Mouse (Mus musculus) hindbrain, embryonic 10.5 days (tissue): ENCODE measurements around the gene Neu1. TPM values are rescaled to one million over a fixed set of nuclear protein-coding genes. Genes with fewer than 3 reads are reported as not detected.
"Not testable (repeated sequence)": the region's sequence is repeated elsewhere in the genome, so short reads cannot be mapped to it uniquely, and the experiment has no call there.

Experiments
- DNase-seq: peaks from one replicate; pipeline ENCODE4 v3.0.0-alpha.2; 2017; ENCODE audit warnings: low spot score
- H3K27ac ChIP-seq: fragments of 300-500 bp; sonication (generic); 2 replicates; pipeline ENCODE4 v1.5.1; 2016; ENCODE audit warnings: mild to moderate bottlenecking, moderate library complexity
- H3K27me3 ChIP-seq: fragments of 300-500 bp; sonication (generic); 2 replicates; pipeline ENCODE4 v1.6.1; 2016; ENCODE audit warnings: mild to moderate bottlenecking; ENCODE audit not compliant: poor library complexity, insufficient read depth, severe bottlenecking
- H3K36me3 ChIP-seq: fragments of 300-500 bp; sonication (generic); 2 replicates; pipeline ENCODE4 v1.6.1; 2016; ENCODE audit warnings: mild to moderate bottlenecking, moderate library complexity
- H3K4me1 ChIP-seq: fragments of 300-500 bp; sonication (generic); replicated peaks from 2 replicates; pipeline ENCODE4 v1.6.1; 2016; ENCODE audit warnings: mild to moderate bottlenecking
- H3K4me3 ChIP-seq: fragments of 300-500 bp; sonication (generic); 2 replicates; pipeline ENCODE4 v1.5.1; 2016; ENCODE audit warnings: mild to moderate bottlenecking, moderate library complexity
- H3K9me3 ChIP-seq: fragments of 300-500 bp; sonication (generic); 2 replicates; pipeline ENCODE4 v1.6.1; 2016; ENCODE audit warnings: mild to moderate bottlenecking, moderate library complexity
- WGBS: fragments of 180-500 bp; shearing (Covaris S2); methylation state at CpG from one replicate; pipeline ENCODE4 v1.1.7; 2016; 5-methylcytosine and 5-hydroxymethylcytosine counted together
- polyA plus RNA-seq: library from polyadenylated mRNA; unstranded; fragments of >200 nt; fragmentation: Nextera tagmentation; extraction: Ambion mirVana; gene quantifications from 2 replicates; pipeline ENCODE4 v1.2.1, GENCODE M21; 2016

The Neu1 gene
- polyA plus RNA-seq, 1 experiment from 2014 or later: 20.7 TPM

DNA sequence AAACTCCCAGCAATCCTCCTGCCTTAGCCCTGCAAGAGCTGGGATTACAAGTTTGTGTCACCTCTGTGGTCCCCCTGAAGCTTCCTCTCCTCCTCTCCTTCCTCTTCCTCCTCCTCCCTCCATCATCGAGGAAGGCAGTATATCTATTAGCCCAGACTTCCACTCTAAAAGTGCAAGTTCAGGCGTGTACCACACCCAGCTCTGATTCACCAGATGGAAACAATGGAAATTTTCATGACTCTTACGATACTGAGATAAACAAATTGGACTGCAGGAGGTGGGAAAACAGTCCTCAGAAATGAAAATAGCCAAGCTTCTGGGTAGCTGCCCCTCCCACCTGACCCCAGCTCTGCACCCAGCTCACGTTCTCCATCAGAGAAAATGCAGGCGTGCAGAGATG lies 34.6 kb downstream of the Neu1 start:
- DNase-seq: no peak
- Histone ChIP-seq H3K27ac (no peak overlapping the region), H3K4me1 (0 out of 2 replicates have a peak, but pooled peaks cover 4% of the 10 kb centered on the region), H3K9me3 (no peaks in the 10 kb centered on the region), H3K4me3 (no peak overlapping the region), H3K36me3 (no peaks in the 10 kb centered on the region), H3K27me3 (peaks cover 88% of the 10 kb centered on the region)
- WGBS: 85% methylated on average over 5 of the region's 5 CpGs

GRCm38 (mm10) chr17:34969822-34970221 lies 38.8 kb downstream of the Neu1 start, which contains the start of gene Gm20481:
Gene Gm20481, plus strand, starts transcription at chr17:34969912.
- DNase-seq, H3K4me1 ChIP-seq, H3K9me3 ChIP-seq, H3K36me3 ChIP-seq, H3K4me3 ChIP-seq, H3K27ac ChIP-seq: not testable (repeated sequence)
- H3K27me3 ChIP-seq: peaks cover 68% of the 10 kb centered on the region
- 71% methylated on average over 9 of the region's 11 CpGs for WGBS

DNA sequence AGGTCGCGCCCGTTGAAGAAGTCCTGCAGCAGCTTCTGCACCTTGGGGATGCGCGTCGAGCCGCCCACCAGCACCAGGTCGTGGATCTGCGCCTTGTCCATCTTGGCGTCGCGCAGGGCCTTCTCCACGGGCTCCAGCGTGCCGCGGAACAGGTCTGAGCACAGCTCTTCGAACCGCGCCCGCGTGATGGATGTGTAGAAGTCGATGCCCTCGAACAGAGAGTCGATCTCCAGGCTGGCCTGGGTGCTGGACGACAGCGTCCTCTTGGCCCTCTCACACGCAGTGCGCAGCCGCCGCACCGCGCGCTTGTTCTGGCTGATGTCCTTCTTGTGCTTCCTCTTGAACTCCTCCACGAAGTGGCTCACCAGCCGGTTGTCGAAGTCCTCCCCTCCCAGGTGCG lies 39.8 kb downstream of the Neu1 start:
- H3K27me3 ChIP-seq: peaks cover 62% of the 10 kb centered on the region

GRCm38 (mm10) chr17:34971694-34972068 lies 40.6 kb downstream of the Neu1 start:
- peak overlapping the region; percentile 50 for H3K4me3 ChIP-seq
- H3K9me3 ChIP-seq, DNase-seq, H3K4me1 ChIP-seq, H3K27ac ChIP-seq, H3K36me3 ChIP-seq: not testable (repeated sequence)
- WGBS: 3% methylated on average over 32 of the region's 43 CpGs
- peaks cover 53% of the 10 kb centered on the region for H3K27me3 ChIP-seq

More for the DNA sequence above, 39.8 kb downstream of the Neu1 start:
- not testable (repeated sequence) for H3K4me1 ChIP-seq, H3K36me3 ChIP-seq, H3K27ac ChIP-seq, H3K4me3 ChIP-seq, H3K9me3 ChIP-seq, DNase-seq
- 38% methylated on average over 25 of the region's 37 CpGs for WGBS

DNA sequence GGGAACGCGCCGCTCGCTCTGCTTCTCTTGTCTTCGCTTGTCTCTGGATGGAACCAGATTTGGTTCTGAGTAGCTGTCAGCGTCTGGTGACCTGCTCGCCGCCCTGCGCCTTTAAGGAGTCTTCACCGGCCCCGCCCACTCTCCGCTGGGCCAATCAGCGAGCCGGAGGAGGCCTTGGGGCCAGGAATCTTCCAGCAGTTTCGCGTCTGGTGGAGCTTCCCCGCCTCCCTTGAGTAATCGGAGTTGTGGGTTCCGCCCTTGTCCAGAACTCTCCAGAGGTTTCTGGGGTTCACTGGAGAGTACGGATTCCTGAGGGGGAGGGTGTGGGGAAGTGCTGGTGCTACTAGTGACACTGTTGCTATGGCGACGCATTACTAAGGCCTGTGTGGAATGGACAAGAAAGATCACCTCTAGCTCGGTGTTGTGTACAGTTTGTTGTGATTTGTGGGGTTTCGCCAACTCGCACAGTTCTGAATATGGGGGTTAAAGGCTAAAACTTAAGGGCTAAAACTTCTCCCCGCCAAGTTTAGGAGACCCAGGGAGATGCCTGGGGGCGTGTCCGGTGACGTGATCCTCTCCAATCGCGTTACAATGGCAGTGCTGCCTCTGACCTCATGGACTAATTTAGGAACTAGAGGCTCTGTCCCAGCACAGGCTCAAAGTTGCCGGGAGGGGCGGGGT lies 41.2 kb downstream of the Neu1 start, which contains the start of the genes Hspa1a and Hspa1l:
Gene Hspa1a, minus strand, starts transcription at position 88 of the 681 bp plus-strand sequence.
Gene Hspa1l, plus strand, starts transcription at position 635 of the 681 bp plus-strand sequence.
- H3K4me1 ChIP-seq, H3K9me3 ChIP-seq, H3K36me3 ChIP-seq: not testable (repeated sequence)
- Histone ChIP-seq H3K27me3 (peaks cover 48% of the 10 kb centered on the region), H3K4me3 (peak within 1 kb of the TSS; percentile 50), H3K27ac (peak within 1 kb of the TSS; percentile 56)
- peak; percentile 78 for DNase-seq
- WGBS: 1% methylated on average over 31 of the region's 33 CpGs

DNA sequence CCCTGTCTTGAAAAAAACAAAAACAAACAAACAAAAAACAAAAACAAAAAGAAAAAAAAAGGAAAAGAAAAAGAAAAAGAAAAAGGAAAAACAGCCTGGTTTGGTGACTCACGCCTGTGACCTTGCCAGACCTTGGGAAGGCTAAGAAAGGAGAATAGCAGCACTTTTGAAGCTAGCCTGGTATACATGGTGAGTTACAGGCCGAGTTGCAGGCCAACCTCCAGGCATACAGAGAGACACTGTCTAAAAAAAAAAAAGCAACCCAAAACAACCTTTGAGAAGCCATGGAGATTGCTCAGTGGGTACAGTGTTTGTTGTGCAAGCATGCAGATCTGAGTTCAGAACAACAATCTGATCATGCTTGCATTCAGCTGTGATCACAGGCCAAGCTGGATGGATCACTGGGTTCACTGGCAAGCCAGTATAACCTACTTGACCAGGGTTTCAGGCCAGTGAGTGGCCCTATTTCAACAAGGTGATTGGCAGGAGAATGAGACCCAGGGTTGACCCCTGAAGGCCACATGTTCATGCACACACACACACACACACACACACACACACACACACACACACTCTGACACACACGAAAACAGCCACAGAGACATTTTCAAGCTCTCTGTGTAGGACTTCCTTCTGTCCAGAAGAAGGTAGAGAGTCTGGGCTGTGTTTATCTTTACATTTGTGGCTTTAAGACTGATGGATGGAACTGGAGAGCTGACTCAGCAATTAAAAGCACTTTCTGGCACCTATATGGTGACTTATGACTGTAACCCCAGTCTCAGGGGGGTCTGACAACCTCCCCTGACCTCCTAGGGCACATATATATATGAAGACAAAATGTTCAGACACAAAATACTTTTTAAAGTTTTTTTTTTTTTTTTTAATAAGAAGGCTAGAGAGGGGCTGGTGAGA lies 44.8 kb downstream of the Neu1 start:
- no peak for DNase-seq
- peaks cover 14% of the 10 kb centered on the region for H3K36me3 ChIP-seq
- WGBS: 80% methylated on average over 3 of the region's 3 CpGs
- peaks cover 11% of the 10 kb centered on the region for H3K4me1 ChIP-seq
- no peak overlapping the region for H3K27ac ChIP-seq
- peaks cover 15% of the 10 kb centered on the region for H3K27me3 ChIP-seq
- H3K4me3 ChIP-seq: no peak overlapping the region
- H3K9me3 ChIP-seq: no peaks in the 10 kb centered on the region

GRCm38 (mm10) chr17:34977000-34977399 lies 45.9 kb downstream of the Neu1 start:
- no peak for DNase-seq
- WGBS: 93% methylated on average over 20 of the region's 20 CpGs
- peaks cover 15% of the 10 kb centered on the region for H3K27me3 ChIP-seq
- no peak overlapping the region for H3K27ac ChIP-seq
- H3K36me3 ChIP-seq: peaks cover 14% of the 10 kb centered on the region
- peaks cover 14% of the 10 kb centered on the region for H3K4me1 ChIP-seq
- H3K4me3 ChIP-seq: no peak overlapping the region
- H3K9me3 ChIP-seq: no peaks in the 10 kb centered on the region

DNA sequence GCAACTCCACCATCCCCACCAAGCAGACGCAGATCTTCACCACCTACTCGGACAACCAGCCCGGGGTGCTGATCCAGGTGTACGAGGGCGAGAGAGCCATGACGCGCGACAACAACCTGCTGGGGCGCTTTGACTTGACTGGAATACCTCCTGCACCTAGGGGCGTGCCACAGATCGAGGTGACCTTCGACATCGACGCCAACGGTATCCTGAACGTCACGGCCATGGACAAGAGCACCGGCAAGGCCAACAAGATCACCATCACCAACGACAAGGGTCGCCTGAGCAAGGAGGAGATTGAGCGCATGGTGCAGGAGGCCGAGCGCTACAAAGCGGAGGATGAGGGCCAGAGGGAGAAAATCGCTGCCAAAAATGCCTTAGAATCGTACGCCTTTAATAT lies 47.2 kb downstream of the Neu1 start:
- Histone ChIP-seq H3K4me3 (no peak overlapping the region), H3K27me3 (peaks cover 8% of the 10 kb centered on the region), H3K9me3 (no peaks in the 10 kb centered on the region), H3K36me3 (peaks cover 14% of the 10 kb centered on the region), H3K4me1 (peaks cover 13% of the 10 kb centered on the region), H3K27ac (no peak overlapping the region)
- no peak for DNase-seq
- 87% methylated on average over 27 of the region's 27 CpGs for WGBS

- Histone ChIP-seq H3K4me1 (peaks cover 13% of the 10 kb centered on the region), H3K36me3 (peaks cover 20% of the 10 kb centered on the region), H3K27ac (no peak overlapping the region), H3K4me3 (no peak overlapping the region), H3K9me3 (no peaks in the 10 kb centered on the region), H3K27me3 (no peaks in the 10 kb centered on the region)
- DNase-seq: no peak
- 90% methylated on average over 4 of the region's 4 CpGs for WGBS
Measured at GRCm38 (mm10) chr17:34979631-34980030, 48.6 kb downstream of the Neu1 start.

DNA sequence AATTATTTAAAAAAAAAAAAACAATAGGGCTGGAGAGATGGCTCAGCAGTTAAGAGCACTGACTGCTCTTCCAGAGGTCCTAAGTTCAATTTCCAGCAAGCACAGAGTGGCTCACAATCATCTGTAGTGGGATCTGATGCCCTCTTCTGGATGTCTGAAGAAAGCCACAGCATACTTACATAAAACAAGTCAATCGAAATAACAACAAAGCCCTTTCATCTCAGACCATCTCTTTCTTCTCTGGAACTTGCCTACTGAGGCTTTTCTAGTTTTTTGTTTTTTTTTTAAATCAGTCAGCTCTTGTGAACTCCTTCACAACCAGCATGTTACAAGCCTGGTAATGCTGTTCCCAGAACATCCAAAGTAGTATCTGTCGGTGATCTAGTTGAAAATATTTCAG lies 49.6 kb downstream of the Neu1 start:
- H3K36me3 ChIP-seq: peaks cover 30% of the 10 kb centered on the region
- H3K27me3 ChIP-seq: no peaks in the 10 kb centered on the region
- DNase-seq: peak; percentile 25
- WGBS: 23% methylated on average over 2 of the region's 2 CpGs
- peaks cover 13% of the 10 kb centered on the region for H3K4me1 ChIP-seq
- no peaks in the 10 kb centered on the region for H3K9me3 ChIP-seq
- H3K4me3 ChIP-seq: peak overlapping the region; percentile 95
- peak overlapping the region; percentile 100 for H3K27ac ChIP-seq

DNA sequence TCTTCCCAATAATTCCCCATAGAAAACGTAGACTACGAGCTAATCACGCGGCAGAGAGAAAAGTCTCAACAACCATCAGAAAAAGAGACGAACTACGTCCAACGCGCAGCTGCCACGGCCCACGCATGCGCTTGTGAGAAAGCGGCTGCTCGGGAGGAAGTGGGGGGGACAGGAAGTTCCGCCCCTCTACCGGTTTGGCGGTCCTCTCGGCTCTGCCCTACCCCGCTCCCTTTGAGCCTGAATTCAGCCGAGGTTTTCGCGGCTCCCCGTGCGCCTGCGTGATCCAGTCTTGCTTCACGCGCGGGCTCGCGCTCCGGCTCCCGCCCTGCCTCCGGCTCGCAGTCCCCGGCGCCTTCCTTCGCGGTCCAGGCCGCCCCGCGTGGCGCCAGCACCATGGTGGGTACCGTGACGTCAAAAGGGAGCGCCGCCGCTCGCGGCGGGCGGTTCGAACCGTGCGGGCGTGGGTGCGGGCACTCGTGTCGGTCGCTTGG lies 50.7 kb downstream of the Neu1 start, which contains the start of gene Lsm2:
Gene Lsm2, plus strand, starts transcription at position 173 of the 491 bp plus-strand sequence.
- Histone ChIP-seq H3K4me1 (peaks cover 13% of the 10 kb centered on the region), H3K9me3 (no peaks in the 10 kb centered on the region), H3K27ac (peak within 1 kb of the TSS; percentile 100), H3K36me3 (peaks cover 40% of the 10 kb centered on the region), H3K4me3 (peak within 1 kb of the TSS; percentile 95), H3K27me3 (no peaks in the 10 kb centered on the region)
- DNase-seq: peak; percentile 92
- WGBS: under 1% methylated on average over 58 of the region's 58 CpGs

GRCm38 (mm10) chr17:34982328-34982727 lies 51.3 kb downstream of the Neu1 start:
- peak overlapping the region; percentile 95 for H3K4me3 ChIP-seq
- no peaks in the 10 kb centered on the region for H3K27me3 ChIP-seq
- peaks cover 13% of the 10 kb centered on the region for H3K4me1 ChIP-seq
- DNase-seq: no peak
- H3K27ac ChIP-seq: peak overlapping the region; percentile 100
- WGBS: under 1% methylated on average over 15 of the region's 15 CpGs
- peaks cover 40% of the 10 kb centered on the region for H3K36me3 ChIP-seq
- H3K9me3 ChIP-seq: no peaks in the 10 kb centered on the region

DNA sequence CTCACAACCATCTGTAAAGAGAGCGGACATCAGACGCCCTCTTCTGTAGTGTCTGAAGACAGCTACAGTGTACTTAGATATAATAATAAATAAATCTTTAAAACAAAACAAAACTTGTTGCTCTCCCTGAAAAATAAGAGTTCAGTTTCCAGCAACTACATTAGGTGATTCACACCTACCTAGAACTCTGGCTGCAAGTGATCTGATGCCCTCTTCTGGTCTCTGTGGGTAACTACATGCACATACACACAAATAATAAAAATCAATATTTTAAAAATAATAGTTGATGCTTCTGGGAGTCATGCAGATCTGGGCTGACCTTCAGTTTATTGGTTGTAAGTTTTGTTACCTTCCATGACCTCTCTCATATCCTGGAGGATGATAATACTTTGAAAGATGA lies 53.2 kb downstream of the Neu1 start:
- 80% methylated on average over 2 of the region's 2 CpGs for WGBS
- H3K9me3 ChIP-seq: no peaks in the 10 kb centered on the region
- H3K27me3 ChIP-seq: no peaks in the 10 kb centered on the region
- H3K27ac ChIP-seq: no peak overlapping the region
- DNase-seq: no peak
- peaks cover 13% of the 10 kb centered on the region for H3K4me1 ChIP-seq
- H3K36me3 ChIP-seq: peaks cover 51% of the 10 kb centered on the region
- H3K4me3 ChIP-seq: no peak overlapping the region
